Mouse (Mus musculus) left cerebral cortex, adult 11 months (tissue): ENCODE measurements around the gene Nxn.
"Not testable (repeated sequence)": the region's sequence is repeated elsewhere in the genome, so short reads cannot be mapped to it uniquely, and the experiment has no call there.

Source experiments
- DNase-seq: peaks from one replicate; pipeline ENCODE4 v3.0.0; 2022; ENCODE audit warnings: low spot score

Nxn gene

DNA sequence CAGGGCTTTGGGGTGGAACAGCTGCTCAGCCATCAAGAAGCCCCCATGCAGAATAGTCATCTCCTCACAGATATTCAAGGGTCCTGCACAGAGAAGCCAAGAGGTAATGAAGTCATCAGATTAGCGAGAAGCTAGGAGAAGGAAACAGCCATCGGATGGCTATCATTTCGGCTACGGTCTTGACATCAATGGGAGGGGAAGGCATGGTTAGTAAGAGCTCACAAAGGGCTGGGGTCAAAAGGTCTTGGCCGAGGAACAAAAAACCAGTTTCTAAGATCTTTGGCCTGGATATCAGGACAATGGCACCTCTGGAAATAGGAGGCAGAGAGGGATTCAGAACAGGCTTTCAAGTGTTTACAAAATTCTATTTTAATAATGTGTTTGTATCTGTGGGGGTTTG is 185.1 kb downstream of the Nxn start:
- DNase-seq, result no peak

DNA sequence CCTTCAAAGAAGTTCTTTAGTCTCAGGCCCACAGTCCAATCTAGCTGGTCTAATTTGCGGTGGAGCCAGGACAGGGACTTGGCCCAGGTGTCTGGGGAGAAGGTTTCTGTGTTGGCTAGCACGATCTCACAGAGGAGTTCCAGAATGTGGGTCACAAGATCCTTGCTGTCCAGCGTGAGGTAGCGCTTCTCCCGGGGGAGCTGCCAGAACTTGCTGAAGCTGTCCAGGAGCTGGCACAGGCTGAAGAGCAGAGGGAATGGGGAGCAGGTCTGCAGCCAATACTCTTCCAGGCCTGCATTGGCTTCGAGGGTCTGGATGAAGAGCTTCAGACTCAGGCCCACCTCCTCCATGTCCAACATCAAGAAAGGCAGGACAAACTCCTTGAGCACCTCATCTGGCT is 187.3 kb downstream of the Nxn start:
- DNase-seq, result not testable (repeated sequence)

DNA sequence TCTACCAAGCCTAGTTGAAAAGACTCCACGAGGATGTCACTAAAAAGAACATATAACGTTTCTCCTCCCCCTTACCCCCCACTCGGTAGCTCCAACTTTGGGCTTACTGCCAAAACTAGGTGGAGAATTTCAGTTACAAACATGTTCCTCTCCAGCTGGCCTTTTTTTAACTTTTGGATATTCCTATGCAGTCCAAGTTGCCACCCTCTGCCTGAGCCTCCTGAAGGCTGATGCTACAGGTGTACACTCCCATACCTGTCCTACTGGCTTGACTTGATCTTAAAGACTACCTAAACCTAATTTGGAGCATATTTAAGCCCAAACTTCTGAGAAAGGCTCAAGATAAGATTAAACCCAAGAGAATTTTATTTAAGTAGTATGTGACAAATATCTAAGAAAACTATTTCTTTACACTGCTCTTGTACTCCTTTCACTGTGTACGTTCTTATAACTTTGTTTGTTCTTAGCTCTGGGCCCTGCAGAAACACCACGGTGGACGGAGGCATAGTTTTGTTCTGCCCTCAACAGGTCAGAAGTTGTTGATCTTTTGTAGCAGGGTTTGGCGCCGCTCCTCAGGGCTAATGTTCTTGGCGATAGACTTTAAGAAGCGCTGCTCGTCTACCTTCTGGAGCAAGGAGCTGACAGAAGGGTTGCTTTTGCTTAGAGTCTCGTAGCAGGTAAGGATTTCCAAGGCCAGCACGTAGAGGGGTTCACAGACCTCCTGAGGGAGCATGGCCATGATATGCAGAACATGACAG is 188.5 kb downstream of the Nxn start:
- DNase-seq, result no peak
